Mouse (Mus musculus): ENCODE measurements at regions not wholly inside any gene's neighbourhood (a gene's known extent, or its start where the extent isn't known, plus 50 kb on each side); places are given as distances from the start of the nearest gene placed in this dataset.

- TF ChIP-seq CTCF (IDR thresholded peaks at IDR 0.05; ENCODE audit: low read depth) (no peak), EP300 (IDR thresholded peaks at IDR 0.05; ENCODE audit: low read depth) (no peak)
- peak overlapping the region; percentile 64 for H3K27ac ChIP-seq (ENCODE audit: low read depth)
These were observed 163.9 kb upstream of the Ado start for GRCm38 (mm10) chr10:67712665-67713064.

GRCm38 (mm10) chr10:67711961-67712360 is 163.2 kb upstream of the Ado start:
- WGBS (ENCODE audit: insufficient replicate concordance) = 80% methylated on average over 3 of the region's 3 CpGs

More at GRCm38 (mm10) chr10:67712665-67713064, 163.9 kb upstream of the Ado start:
- H3K4me3 ChIP-seq (ENCODE audit: low read depth, low read length) = no peak overlapping the region
- peaks cover 3% of the 10 kb centered on the region; the same call in 1 of the 2 replicates for H3K4me1 ChIP-seq (ENCODE audit: insufficient read depth)
- ATAC-seq (peak; percentile 29; the same call in 1 of the 2 replicates), DNase-seq (peak; percentile 25)
- WGBS (ENCODE audit: insufficient replicate concordance) = 40% methylated on average over 6 of the region's 6 CpGs
- H3K36me3 ChIP-seq (replicated peaks; ENCODE audit: insufficient read depth, low read length) = no peaks in the 10 kb centered on the region
- H3K27me3 ChIP-seq (ENCODE audit: insufficient read depth, low read length) = no peaks in the 10 kb centered on the region
- no peak overlapping the region for H3K9ac ChIP-seq (replicated peaks)
- H3K9me3 ChIP-seq (ENCODE audit: low read length) = no peaks in the 10 kb centered on the region
- no peak overlapping the region for H3K4me2 ChIP-seq (ENCODE audit: low read depth, low read length)

GRCm38 (mm10) chr10:67706436-67706835 is 157.7 kb upstream of the Ado start:
- Histone ChIP-seq H3K27ac (ENCODE audit: low read depth) (no peak overlapping the region), H3K27me3 (ENCODE audit: insufficient read depth, low read length) (no peaks in the 10 kb centered on the region), H3K9me3 (ENCODE audit: low read length) (no peaks in the 10 kb centered on the region), H3K9ac (replicated peaks) (no peak overlapping the region), H3K36me3 (replicated peaks; ENCODE audit: insufficient read depth, low read length) (no peaks in the 10 kb centered on the region), H3K4me3 (ENCODE audit: low read depth, low read length) (no peak overlapping the region), H3K4me1 (ENCODE audit: insufficient read depth) (no peaks in the 10 kb centered on the region), H3K4me2 (ENCODE audit: low read depth, low read length) (no peak overlapping the region)
- ATAC-seq = no peak
- no peak for DNase-seq
- TF ChIP-seq EP300 (IDR thresholded peaks at IDR 0.05; ENCODE audit: low read depth) = no peak
- no peak for TF ChIP-seq CTCF (IDR thresholded peaks at IDR 0.05; ENCODE audit: low read depth)
- 71% methylated on average over 7 of the region's 7 CpGs for WGBS (ENCODE audit: insufficient replicate concordance)

More at GRCm38 (mm10) chr10:67711961-67712360, 163.2 kb upstream of the Ado start:
- no peak overlapping the region for H3K4me2 ChIP-seq (ENCODE audit: low read depth, low read length)
- H3K4me1 ChIP-seq (ENCODE audit: insufficient read depth) = peaks cover 3% of the 10 kb centered on the region; the same call in 1 of the 2 replicates
- H3K9me3 ChIP-seq (ENCODE audit: low read length) = no peaks in the 10 kb centered on the region
- no peak overlapping the region for H3K9ac ChIP-seq (replicated peaks)
- H3K27ac ChIP-seq (ENCODE audit: low read depth) = no peak overlapping the region
- ATAC-seq = no peak
- no peaks in the 10 kb centered on the region for H3K36me3 ChIP-seq (replicated peaks; ENCODE audit: insufficient read depth, low read length)
- H3K4me3 ChIP-seq (ENCODE audit: low read depth, low read length) = no peak overlapping the region
- TF ChIP-seq CTCF (IDR thresholded peaks at IDR 0.05; ENCODE audit: low read depth) (no peak), EP300 (IDR thresholded peaks at IDR 0.05; ENCODE audit: low read depth) (no peak)
- H3K27me3 ChIP-seq (ENCODE audit: insufficient read depth, low read length) = no peaks in the 10 kb centered on the region
- no peak for DNase-seq

- peak overlapping the region; percentile 18; the same call in 1 of the 2 replicates for H3K27ac ChIP-seq (ENCODE audit: low read depth)
- WGBS (ENCODE audit: insufficient replicate concordance) = 43% methylated on average over 9 of the region's 9 CpGs
- ATAC-seq (no peak), DNase-seq (no peak)
- no peak overlapping the region for H3K4me3 ChIP-seq (ENCODE audit: low read depth, low read length)
- H3K9ac ChIP-seq (replicated peaks) = no peak overlapping the region
- H3K4me1 ChIP-seq (ENCODE audit: insufficient read depth) = no peaks in the 10 kb centered on the region
- no peak overlapping the region for H3K4me2 ChIP-seq (ENCODE audit: low read depth, low read length)
- no peaks in the 10 kb centered on the region for H3K9me3 ChIP-seq (ENCODE audit: low read length)
- TF ChIP-seq CTCF (IDR thresholded peaks at IDR 0.05; ENCODE audit: low read depth) = no peak
- no peak for TF ChIP-seq EP300 (IDR thresholded peaks at IDR 0.05; ENCODE audit: low read depth)
- H3K36me3 ChIP-seq (replicated peaks; ENCODE audit: insufficient read depth, low read length) = no peaks in the 10 kb centered on the region
- no peaks in the 10 kb centered on the region for H3K27me3 ChIP-seq (ENCODE audit: insufficient read depth, low read length)
These were observed 154.2 kb upstream of the Ado start for GRCm38 (mm10) chr10:67702783-67703455.

GRCm38 (mm10) chr10:67697401-67698195 is 148.8 kb upstream of the Ado start:
- Histone ChIP-seq H3K9ac (replicated peaks) (no peak overlapping the region), H3K27me3 (ENCODE audit: insufficient read depth, low read length) (no peaks in the 10 kb centered on the region), H3K4me2 (ENCODE audit: low read depth, low read length) (no peak overlapping the region), H3K27ac (ENCODE audit: low read depth) (no peak overlapping the region), H3K4me3 (ENCODE audit: low read depth, low read length) (no peak overlapping the region), H3K4me1 (ENCODE audit: insufficient read depth) (peaks cover 22% of the 10 kb centered on the region), H3K36me3 (replicated peaks; ENCODE audit: insufficient read depth, low read length) (no peaks in the 10 kb centered on the region), H3K9me3 (ENCODE audit: low read length) (no peaks in the 10 kb centered on the region)
- DNase-seq (no peak), ATAC-seq (no peak)
- 54% methylated on average over 16 of the region's 16 CpGs for WGBS (ENCODE audit: insufficient replicate concordance)
- TF ChIP-seq EP300 (IDR thresholded peaks at IDR 0.05; ENCODE audit: low read depth) (no peak), CTCF (IDR thresholded peaks at IDR 0.05; ENCODE audit: low read depth) (no peak)
